Mouse (Mus musculus) c-Kit-positive CD71-positive TER-119-positive erythroid progenitor cells, embryonic 14.5 days (primary cell): Measurements from ENCODE around the gene Mrgprd.

Experiments used
- DNase-seq: peaks from one replicate; pipeline ENCODE4 v3.0.0-alpha.2; 2013; ENCODE audit warnings: low spot score

The Mrgprd gene

DNA sequence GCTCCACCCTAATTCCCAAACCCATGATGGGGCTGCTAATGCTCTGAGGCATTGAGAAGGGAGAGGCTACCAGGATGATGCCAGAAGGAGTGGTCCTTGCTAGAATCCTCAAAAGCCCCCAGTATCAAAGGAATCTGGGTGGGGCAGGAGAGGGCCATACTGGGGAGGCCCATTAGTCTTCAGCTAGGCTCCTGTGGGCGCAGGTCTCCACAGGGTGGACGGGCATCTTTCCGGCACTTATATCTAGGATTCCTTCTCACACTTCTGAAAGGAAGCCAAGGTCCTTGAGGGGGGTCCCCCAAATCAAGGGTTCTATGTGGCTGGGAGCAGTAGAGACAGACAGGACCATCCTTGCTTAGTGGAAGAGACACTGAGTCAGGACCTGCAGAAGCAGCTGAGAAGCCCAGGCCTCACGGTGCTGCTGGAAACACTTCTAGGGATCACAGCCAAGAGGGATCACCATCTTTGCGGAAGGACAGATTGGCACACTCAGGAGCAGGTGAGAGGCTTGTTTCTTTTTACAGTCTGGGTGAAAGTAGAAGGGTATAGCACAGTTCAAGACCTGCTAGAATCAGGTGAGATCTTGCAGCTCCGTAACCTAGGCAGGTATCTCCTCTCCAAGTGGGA is at the start of gene Mrgprd:
Mrgprd (plus strand) TSS at position 51 of the 627 bp plus-strand sequence.
- no peak for DNase-seq

DNA sequence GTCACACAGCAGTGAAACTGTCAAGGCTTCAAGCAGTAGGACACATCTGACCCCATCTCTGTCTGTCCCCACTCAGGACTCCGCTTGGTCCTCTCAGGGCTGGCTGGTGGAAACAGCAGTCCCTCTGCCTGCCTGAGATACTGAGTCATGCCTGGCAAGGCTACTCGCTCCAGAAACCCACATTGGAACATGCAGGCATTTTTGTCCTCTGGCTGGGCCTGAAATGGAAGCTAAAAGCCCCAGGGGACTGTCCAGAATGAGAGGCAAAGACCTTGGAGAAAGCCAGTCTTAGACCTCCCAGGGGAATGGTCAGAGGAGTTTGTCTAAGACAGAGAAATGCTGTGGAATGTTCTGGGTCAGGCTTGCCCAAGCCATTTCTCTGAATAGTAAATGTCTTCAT is 48.6 kb upstream of the Mrgprd start:
- no peak for DNase-seq

DNA sequence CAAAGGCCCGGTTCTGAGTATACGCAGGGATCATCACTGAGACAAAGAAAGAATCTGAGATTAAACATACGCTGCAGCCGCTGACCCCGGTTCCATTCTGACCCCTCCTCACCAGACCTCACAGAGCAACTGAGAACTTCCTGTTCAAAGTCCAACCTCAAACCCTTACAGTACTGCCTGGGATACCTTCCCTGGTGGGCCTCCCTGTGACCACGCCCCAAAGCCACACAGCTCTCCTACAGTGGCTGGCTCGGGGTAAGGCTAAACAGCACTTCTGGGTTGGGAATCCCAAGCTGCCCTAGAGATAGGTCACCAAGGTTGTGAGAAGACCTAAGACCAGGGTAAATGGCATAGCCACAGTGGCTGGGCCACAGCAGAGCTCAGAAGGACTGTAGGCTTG is 45.7 kb upstream of the Mrgprd start:
- no peak for DNase-seq

DNA sequence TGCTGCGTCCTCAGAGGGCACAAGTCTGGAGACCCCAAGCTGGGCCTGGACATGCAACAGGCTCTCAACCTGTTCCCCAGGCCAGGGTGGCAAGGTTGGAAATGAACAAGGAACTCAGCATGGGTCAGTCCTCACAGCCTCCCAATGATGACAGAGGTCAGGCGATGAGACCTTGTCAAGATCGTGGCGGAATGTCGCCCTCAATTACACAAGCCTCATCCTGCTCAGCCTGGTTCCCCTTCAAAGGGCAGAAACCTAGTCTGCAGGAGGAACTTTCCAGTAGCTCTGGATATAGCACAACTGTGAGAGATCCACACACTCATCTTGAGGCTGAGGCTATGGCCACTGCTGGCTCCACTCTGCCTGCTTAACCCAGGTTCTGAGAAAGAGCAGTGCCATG is 43.7 kb upstream of the Mrgprd start:
- no peak for DNase-seq

DNA sequence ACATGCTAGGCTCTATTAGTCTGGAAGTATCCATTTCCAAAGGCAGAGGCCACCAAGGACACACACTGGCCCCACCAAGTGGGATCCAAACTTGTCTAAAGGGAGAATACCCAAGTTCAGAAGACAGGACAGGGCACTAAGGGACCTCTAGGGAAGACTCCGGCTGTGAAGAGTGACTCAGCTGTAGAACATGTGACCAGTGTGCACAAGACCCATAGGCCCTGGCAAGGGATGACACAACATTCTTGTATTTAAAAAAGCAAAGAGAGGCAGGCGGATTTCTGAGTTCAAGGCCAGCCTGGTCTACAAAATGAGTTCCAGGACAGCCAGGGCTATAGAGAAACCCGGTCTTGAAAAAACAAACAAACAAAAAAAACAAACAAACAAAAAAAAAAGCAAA is 39.1 kb upstream of the Mrgprd start:
- no peak for DNase-seq

DNA sequence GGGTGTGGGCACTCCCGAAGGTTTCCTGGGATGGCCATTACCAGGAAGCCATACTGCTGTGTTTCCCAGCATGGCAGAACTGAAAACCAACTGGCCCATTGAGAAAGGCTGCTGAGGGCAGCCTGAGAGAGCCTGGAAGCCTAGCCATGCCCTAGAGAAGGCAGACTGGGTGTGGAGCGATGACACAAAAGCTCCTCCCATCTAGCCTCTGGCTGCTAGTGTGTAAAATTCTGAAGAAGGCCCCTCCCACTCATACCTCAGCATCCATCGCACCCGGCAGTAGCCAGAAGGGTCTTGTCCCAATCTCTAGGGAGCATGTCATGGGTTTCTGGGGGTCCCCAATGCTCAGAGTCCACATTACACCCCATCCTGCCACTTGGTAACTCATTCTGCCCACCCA is 33.2 kb upstream of the Mrgprd start:
- DNase-seq: no peak

DNA sequence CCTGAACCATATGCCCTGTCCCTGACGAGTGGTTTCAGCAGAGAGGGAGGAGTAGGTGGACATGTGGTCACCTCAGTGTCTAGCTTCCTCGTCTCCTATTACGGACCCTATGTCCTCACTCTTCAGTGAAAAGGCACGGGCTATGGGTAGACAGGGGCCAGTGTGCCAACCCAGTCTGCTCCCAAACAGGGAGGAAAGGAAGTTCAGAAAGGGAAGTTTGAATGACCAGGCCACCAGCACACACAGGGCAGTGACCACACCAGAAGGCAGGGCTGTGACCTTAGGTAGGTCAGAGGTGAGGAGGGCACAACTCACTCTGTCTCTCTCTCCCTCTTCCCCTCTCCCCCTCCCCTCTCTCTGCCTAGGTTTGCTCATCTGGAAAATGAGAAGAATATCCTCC is 31.6 kb upstream of the Mrgprd start:
- no peak for DNase-seq

DNA sequence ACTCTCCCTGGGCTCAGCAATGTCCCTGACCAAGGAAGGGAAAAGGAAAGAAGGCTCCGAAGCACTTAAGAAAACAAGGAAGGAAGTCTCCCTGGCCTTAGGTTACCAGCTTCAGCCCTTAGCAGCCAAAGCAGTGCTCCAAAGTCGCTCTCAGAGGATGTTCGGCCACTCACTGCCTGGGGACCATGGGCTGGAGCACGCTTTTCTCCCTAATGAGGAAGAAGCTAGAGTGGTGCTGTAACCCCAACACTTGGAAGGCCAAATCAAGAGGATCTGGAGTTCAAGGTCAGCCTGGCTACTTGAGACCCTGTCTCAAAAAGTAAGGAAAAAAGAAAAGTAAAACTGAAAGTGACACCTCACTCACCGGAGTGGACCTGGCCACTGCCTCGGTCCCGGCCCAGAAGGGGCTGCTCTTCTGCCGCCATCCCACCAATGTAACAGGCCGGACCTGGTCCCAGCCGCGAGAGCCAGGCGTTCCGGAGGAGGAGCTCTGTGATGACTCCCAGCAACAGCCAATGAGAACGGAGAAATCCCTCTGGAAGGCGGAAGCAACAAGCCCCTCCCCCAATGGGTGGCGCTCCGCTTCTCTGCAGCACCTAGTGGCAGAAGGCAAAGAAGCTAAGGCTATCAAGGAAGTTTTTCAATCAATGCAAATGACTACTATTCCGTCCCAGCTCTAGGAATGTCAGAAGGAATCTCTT is 31.0 kb upstream of the Mrgprd start, which contains the start of gene Tpcn2:
Tpcn2 (minus strand) TSS at position 525 of the 701 bp plus-strand sequence.
- DNase-seq: peak; percentile 84

DNA sequence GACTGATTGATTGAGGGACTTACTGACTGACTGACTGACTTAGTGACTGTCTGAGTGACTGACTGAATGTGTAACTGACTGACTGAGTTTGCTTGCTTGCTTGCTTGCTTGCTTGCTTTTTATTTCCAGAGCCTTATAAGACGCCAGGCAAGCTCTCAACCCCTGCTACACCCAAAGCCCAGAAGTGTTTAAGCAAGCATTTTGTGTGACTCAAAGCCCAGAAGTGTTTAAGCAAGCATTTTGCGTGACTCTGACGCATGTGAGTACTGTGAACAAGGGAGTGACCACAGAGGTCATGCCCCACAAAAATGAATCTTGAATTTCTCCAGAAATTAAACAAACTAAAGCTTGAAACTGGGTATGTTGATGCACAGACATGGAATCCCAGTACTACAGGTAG is 30.3 kb upstream of the Mrgprd start:
- no peak for DNase-seq

DNA sequence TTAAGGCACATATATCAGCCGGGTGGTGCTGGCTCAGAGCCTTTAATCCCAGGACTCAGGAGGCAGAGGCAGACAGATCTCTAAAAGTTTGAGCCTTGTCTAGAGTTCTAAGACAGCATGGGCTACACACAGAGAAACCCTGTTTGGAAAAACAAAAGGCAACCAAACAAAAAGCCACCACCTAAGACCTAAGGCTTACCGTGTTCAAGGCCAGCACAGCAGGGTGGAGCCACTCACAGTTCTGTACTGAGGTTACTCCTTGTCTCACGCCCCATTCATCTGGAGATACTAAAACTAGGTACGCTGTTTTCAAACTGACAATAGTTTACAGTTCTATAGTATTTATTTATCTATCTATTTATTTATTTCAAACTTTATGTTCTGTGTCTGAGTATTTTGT is 29.2 kb upstream of the Mrgprd start:
- DNase-seq: no peak

DNA sequence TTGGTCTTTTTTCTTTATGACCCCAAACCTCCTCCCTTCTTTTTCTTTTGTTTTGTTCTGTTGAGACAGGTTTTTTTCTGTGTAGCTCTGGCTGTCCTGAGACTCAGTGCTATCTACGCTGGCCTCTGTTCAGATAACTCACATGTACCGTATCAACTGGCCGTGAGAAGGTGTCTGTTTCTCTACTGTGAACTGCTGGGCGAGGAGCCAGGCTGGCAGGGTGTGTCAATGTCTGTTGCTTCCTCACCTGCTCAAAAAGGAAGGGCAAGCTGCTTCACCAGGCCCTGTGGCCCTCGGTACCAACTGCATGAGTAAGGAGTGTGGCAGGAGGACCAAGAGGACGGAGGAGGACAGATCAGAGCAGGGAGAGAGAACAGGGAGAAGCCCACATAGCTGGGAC is 27.2 kb upstream of the Mrgprd start:
- DNase-seq: no peak

DNA sequence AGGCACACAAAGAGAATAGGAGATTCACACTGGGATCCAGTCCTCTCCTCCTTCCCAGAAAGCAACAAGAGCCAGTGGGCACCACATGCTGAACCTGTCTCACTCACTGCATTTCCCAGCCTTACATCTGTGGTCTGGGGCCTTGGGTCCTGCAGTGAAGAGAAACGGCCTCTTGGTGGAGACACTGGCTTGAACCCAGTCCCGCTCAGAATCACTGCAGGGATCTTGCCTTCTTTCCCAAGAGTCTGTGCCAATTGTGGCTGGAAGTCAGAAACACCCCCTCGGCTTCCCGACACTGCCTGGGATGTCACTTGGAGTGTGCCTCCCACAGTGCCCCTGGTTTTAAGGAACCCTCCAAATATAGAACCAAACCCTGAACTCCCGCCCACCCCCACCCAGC is 25.3 kb upstream of the Mrgprd start:
- no peak for DNase-seq

DNA sequence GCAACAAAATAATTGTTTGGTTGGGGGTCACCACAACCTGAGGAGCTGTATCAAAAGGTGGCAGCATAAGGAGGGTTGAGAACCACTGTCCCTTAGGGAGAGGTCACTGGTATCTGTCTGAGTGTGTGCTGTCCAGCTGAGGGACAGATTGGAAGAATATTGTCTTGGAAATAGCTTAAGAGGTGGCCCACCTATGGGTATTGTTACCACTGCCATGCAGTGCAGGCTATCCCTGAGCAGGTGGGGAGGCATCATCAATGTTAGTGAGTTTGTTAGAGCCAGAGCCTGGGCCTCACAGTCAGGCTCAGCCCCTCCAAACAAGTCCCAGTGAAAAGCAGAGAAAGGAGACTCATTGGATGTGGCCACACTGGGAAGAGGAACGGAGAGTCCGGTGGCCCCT is 22.8 kb upstream of the Mrgprd start:
- no peak for DNase-seq

DNA sequence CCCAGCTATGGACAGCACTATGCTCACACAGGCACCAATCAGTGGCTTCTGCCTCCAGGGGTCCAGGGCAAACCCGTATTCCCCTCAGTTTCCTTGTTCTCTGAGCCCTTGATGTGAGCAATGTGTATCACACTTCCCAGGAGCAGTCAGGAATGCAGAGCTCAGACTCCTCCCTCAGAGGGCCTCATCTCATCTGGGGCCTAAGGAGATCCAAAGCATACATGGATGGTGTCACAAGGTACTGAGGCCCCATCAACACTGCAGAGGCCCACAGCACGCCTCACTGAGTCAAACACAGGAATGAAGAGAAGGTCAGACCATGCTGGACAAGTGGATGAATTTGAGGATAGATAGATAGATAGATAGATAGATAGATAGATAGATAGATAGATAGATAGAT is 21.9 kb upstream of the Mrgprd start:
- DNase-seq: no peak

DNA sequence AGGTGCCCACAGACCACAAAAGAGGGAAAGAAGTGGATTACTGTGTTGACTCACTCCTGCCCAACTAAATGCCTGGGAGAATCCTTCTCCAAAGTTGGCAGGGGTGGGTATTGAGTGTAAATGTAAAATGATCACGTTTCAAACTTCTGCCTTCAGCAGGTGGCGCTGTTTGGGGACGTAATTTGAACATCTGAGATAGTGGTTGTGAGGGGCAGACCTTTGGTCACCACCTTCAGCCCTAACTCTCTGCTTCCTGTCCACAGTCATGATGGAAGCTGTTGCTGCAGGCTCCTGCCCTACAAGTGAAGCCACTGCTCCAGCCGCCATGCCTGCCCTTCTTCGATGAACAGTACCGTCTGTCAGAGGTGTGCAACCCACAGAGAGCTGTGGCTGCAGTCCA is 20.8 kb upstream of the Mrgprd start:
- peak; percentile 33 for DNase-seq

DNA sequence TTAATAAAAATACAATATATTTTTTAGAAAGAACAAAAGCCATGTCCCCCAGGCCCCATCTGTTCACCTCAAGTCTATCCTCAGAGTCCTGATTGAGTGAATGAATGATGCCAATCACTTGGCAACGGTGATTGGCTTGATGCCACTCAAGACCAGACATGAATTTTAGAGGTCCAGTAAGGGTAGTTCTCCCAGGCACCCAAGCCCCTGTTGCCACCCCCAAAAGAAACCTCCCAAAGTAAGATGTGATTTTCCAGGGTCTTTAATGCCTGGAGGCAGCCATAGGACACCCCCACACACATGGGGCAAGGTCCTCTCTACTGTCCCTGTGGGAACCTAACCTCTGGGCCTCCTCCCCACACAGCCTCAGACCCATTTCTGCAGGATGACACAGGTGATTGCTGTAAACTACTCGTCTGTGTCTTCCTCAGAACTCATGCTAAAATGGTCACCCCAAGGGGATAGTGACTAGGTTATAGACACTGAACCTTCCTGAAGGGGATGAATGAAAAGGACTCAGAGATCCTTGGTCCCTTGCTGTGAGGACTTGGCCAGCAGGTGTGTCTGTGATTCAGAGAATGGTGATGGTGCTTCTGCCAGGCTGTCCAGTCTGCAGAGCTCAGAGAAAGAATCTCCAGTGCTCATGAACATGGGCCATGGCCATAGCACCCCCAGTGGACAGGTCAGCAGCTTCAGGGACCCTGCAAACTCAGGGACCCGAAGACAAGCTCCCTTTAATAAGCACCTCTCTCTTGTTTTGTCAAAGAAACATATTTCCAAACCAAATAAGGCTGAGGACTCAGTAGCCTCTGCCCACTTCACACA is 15.8 kb upstream of the Mrgprd start:
- DNase-seq: no peak

DNA sequence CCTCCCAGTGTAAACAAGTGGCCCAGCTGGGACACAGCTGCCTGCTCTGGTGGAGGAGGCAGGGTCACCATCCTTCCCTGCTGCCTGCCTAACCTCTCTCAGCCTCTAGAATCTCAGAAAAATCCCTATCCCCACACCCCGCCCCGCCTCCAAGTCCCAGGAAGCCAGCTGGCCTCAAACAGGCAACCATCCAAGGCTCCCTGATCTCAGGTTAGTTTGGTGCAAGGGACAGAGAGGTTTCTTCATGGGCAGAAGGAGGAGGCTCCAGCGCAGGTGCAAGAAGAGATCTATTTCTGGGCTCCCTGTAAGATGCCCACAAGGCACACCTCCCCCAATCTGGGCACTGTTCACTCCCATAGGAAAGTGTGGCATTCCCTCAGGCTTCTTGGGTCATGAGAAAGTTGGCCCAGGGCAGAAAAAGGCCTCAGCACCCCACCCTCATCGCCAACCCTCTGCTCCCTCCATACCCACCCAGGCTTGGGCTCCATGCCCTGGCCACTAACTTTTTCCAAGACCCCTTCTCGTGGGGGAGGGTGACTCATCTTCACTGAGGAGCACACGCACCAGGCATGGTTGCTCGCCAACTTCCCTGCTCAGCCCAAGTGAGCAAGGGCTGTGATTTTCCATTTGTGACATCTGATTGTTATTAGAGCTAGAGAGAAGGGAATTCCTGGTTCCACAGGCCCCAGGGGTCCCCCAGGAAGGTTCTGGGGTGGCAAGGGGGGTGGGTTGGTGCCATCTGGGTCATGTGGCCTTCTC is 14.9 kb upstream of the Mrgprd start:
- no peak for DNase-seq

DNA sequence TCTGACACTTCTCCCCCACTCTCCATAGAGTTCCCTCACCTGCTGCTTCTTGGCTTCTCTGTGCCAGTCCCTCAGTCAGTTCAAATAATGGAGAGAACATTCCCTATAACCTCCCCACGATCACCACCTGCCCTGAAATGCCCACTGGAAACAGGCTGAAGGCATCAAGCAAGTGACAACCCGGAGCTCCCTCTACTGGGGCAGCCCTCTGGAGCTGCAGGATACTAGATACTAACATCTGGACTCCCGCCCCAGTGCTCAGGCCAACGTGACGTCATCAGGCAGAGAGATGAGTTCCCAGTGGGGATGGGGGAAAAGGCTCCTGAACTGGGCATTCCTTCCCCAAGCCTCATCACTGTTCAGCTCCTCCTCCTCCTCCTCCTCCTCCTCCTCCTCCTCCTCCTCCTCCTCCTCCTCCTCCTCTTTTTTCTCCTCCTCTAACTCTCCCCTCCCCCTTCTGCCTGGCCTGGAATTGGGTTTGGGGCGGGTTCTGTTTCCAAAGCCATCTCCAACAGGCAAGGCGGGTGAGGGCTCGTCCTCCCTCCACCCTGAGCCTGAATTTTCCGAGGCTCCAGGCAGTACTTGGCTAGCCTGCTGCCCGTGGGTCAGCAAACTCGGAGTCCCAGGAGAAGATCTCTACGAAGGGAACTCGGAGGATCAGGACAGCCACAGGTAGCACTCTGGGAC is 14.2 kb upstream of the Mrgprd start, which contains the start of gene Mrgprf:
Mrgprf (plus strand) TSS at position 508 of the 687 bp plus-strand sequence.
- DNase-seq: no peak

DNA sequence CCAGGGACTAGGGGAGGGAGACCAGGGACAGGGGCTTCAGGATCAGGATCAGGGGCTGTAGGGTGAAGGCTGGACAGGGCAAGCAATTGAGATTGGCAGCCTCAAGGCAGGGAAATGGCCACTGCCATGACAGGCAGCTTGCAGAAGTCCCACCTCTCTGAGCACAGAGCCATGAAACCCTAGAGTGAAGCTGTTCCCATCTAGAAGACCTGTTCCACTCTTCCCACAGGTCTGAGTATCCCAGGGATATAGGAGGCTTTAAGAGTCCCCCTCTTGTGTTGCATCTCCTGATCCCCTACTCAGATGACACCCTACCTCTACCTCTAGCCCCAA is 13.7 kb upstream of the Mrgprd start:
- DNase-seq: no peak

DNA sequence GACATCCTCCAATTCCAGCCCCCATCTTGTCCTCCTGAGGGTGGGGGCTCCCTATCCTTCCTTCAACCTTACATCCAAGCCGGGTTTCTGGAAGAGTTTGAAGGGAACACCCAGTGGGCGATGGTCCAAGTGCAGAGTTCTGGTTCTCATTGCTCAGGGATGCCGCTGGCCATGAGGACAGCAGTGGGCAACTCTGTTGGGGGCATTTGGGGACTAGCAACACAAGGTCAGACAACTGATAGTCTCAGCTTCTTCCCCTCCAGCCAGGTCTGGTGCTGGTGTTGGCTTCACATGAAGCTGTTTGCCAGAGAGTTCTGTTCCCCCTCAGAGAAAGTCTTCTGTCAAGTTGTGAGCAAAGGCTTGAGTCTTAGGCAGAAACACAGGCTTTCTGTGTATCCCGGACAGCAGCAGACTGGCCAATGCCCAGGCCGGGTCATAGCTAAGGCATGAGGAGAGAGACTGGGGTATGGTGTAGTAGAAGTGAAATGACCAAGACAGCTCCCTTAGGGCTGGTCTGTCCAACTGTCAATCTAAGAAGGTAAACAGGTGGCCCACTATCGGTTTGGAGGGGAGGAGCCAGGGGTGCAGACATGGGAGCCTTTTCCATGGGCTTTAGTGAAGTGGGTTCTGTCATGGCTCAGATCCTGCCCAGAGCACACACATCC is 13.2 kb upstream of the Mrgprd start:
- DNase-seq: no peak
